Mouse (Mus musculus) left cerebral cortex, postnatal 10 days (tissue): ENCODE measurements at regions not wholly inside any gene's neighbourhood (a gene's known extent, or its start where the extent isn't known, plus 50 kb on each side); places are given as distances from the start of the nearest gene placed in this dataset.
A peak's percentile ranks its signal among the peaks of the same experiment; 100 is the strongest.

Experiments
- DNase-seq, 2 experiments: peaks; one replicate each; pipeline ENCODE4 v3.0.0; 2021 to 2022; ENCODE audit warnings: low spot score in 2 of 2, mixed read lengths in 1 of 2; ENCODE audit errors: extremely low spot score in 1 of 2
- intact Hi-C: fragments of 180-260 bp; cut with DNase I; formaldehyde crosslinking; loops from one replicate; pipeline ENCODE4 v1.15.1; 2025

GRCm38 (mm10) chr17:62546286-62546685 is 334.8 kb downstream of the Efna5 start:
- no peak for DNase-seq
- intact Hi-C loops = no loop called here

GRCm38 (mm10) chr17:62545330-62545729 is 335.8 kb downstream of the Efna5 start:
- peak in 1 of 2 experiments; percentile 11 for DNase-seq
- intact Hi-C loops = no loop called here

DNA sequence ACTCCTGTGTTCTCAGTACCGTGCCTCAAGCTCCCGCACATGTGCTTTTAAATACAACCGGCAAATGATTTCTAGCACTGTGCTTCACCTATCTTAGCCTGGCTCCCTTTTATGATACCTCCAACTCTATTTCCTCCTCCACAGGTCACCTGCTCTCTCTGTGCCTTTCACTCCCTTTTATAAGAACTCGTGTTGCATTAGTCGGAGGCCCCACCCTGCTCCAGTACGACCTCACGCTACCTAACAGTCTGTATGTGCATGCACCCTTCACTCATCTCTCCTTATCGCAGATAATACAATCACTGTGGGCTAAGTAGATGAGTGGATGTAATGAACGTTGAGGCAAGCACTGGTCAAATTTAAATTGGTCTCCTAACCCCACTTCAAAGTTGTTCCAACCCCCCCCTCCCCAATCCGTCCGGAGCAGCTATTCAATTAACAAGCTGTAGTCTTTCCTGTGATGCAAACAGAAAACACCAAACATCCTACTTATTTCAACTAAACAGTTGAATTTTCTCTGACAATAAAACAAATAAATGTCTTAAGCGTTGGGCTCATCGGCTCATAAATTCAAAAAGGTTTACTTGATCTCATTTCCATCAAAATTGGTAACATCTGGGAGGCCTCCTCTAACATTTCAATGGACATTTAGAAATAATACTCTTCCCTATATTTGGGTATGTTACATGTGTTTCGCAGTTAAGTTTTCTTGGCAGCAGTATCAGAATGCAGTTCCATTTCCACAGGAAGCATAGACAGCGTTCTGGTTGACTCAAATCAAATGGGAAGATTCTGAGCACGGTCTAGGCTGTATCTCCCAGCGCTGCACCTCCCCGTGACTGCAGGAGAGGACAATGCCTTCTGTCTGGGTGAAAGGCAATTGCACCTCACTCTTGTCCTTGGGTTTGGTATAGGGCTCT is 337.8 kb downstream of the Efna5 start:
- no peak for DNase-seq
- intact Hi-C loops = no loop called here

- intact Hi-C loops = no loop called here
- no peak for DNase-seq
These were observed 351.2 kb downstream of the Efna5 start for GRCm38 (mm10) chr17:62529911-62530310.

- intact Hi-C loops = no loop called here
- DNase-seq = no peak
These were observed 353.6 kb downstream of the Efna5 start for GRCm38 (mm10) chr17:62527556-62527955.

DNA sequence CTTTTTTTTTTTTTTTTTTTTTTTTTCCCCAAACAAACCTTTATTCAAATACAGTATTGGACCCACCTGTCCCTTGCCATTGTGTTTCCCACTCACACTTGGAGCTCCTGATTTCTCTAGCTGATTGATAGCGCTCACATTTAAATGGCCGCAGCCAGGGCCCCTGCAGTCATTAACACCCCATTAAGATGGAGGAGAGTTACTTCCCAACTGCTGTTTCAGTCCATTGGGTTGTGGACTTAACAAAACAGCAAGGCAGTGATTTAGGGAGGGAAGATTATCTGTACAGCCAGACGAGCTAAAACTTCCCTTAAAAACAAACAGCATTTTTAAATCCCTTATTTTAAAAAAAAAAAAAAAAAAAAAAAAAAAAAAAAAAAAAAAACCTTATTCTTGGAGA is 367.5 kb downstream of the Efna5 start:
- DNase-seq = no peak
- intact Hi-C loops = no loop called here

- intact Hi-C loops = no loop called here
- no peak for DNase-seq
These were observed 370.9 kb downstream of the Efna5 start for GRCm38 (mm10) chr17:62510184-62510583.

- DNase-seq = no peak
- intact Hi-C loops = no loop called here
These were observed 373.2 kb downstream of the Efna5 start for GRCm38 (mm10) chr17:62507766-62508485.

DNA sequence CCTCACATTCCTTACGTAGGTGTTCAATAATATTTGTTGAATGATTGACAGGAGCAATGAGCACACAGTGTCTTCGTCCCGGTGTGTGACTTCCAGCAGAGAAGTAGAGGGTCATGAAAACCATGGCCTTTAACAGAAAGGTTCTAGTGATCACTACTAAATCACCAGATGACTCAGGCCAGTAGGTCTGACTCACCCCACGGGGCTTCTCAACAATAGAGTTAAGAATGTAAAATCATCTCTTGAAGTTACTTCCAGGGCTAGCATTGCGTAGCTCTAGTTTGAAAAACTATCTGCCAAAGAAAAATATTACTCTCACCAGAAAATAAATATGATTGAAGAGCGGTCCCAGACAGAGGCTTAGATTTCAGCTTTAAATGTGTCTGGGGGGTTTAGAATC is 376.4 kb downstream of the Efna5 start:
- intact Hi-C loops = no loop called here
- no peak for DNase-seq

GRCm38 (mm10) chr17:62470739-62471138 is 410.4 kb downstream of the Efna5 start:
- intact Hi-C loops = no loop called here
- no peak for DNase-seq

GRCm38 (mm10) chr17:62469367-62469766 is 411.8 kb downstream of the Efna5 start:
- DNase-seq = no peak

DNA sequence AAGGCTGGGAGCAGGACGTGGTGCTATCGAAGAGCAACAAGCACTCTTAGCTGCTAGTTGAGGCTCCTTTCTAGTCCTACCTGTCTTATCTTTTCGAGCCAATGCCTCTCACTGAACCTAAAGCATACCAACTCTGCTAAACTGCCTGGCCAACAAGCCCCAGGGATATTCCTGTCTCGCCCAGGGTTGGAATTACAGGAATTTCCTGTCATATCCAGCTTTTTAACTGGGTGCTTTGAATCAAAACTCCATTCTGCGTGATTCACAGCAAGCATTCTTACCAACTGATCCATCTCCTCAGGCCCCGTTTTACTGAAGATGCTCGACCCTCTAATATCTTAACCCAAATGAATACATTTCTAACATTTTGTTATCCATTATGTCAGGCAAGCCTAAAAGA is 412.3 kb downstream of the Efna5 start:
- DNase-seq = no peak
- intact Hi-C loops = no loop called here

More at GRCm38 (mm10) chr17:62469367-62469766, 411.8 kb downstream of the Efna5 start:
- intact Hi-C loops = no loop called here

GRCm38 (mm10) chr17:62467072-62467471 is 414.0 kb downstream of the Efna5 start:
- intact Hi-C loops = no loop called here

DNA sequence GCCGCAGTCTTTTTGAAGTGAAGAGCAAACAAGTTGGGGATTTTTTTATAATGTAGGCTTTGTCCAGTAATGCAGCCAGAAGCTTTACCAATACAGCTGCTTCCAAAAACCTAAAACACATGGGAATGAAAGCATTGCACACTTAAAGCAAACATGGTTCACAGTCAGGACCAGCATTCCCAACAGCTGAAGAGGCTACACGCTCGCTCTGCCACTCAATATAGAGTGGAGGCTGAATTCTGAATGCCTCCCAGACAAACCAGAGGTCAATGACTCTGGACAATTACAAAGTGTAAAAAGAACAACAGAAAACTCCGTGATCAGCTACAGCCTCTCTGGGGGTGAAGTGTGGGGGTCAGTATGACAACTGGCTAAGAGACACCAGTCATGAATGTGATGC is 416.1 kb downstream of the Efna5 start:
- DNase-seq = no peak
- intact Hi-C loops = no loop called here

More at GRCm38 (mm10) chr17:62467072-62467471, 414.0 kb downstream of the Efna5 start:
- DNase-seq = no peak

DNA sequence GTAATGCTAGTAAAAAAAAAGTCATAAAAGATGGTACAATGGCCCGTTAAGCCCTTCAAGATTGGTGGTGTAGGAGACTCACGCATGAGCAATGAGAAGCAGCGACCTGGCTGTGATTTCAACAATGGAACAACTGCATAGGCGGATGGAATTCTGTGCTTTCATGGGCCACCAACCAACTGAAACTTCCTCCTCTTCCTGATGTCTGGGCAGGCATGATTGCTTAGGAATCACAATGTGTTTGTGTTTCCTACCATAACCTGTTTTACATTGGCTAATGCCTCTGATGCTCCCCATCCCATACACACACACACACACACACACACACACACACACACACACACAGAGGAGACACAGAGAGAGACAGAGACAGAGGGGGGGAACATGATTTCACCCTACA is 416.9 kb downstream of the Efna5 start:
- no peak for DNase-seq
- intact Hi-C loops = no loop called here

DNA sequence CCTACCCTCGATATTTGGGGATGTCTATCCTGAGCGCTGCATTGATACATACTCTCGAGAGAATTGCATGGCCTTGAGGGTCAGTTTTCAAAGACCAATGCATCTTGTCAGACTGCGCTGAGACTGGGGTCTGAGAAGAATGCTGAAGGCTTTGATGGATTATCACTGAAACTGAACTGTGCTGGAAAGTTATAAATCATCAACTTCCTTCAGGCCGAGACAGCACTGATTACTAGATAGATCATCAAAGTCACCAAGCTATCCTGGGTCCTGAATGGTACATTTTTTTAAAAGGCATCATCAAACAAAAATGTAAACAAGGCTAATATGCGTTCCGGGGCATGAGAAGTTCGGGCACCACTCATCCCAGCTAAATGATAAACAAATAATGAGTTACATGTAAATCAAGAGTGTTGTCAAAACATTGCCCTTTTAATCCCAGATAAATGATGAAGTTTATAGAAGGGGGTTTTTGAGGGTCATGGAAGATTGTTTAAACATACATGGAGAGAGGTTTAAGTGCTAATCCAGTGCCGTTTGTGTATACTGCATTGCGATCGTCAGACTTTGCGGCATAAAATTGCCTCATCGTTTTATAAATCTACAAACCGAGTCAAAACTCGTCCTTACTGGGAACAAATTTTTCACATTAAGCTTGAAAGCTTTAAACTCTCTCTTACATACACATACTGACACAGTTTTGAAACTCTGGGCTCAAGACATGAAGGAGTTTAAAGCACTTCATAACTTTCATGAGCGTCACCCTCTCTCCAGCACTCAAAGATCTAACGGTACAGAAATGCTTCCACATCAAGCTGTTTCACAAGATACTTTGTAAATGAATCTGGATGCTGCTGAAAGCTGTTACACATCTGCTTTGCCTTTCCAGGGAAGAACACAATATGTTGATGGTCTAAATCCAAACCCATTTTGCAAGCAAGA is 419.5 kb downstream of the Efna5 start:
- intact Hi-C loops = no loop called here
- no peak for DNase-seq

DNA sequence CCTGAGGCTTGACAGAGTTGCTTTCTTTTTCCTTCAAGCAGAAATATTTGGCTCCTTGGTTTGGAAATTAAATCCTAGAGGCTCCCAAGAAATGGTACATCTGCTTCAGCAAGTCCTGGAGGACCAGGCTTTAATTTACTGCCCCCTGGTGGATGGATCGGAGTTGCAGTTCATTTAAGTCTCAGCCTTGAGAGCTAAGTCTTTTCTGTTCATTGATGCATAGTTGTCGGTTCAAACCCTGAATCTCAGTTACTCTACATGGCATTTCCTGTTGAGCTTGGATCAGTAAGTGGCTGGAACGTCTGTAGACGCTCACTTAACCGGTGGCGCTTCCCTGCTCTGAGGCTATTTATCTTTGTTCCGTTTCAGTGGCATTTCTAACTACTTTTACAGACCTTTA is 422.2 kb downstream of the Efna5 start:
- intact Hi-C loops = no loop called here
- DNase-seq = peak; percentile 16 to 36

GRCm38 (mm10) chr17:62438045-62438444 is 443.1 kb downstream of the Efna5 start:
- intact Hi-C loops = no loop called here

GRCm38 (mm10) chr17:62436044-62436443 is 445.1 kb downstream of the Efna5 start:
- intact Hi-C loops = no loop called here
- DNase-seq = no peak

More at GRCm38 (mm10) chr17:62438045-62438444, 443.1 kb downstream of the Efna5 start:
- no peak for DNase-seq
